Mouse (Mus musculus) cerebral cortex, adult 2 months (tissue): Measurements from ENCODE around the gene Ttn.

ENCODE experiments used
- WGBS: fragments of 180-500 bp; shearing (Covaris S2); methylation state at CpG from one replicate; pipeline ENCODE4 v1.1.7; 2018; 5-methylcytosine and 5-hydroxymethylcytosine counted together

Gene Ttn

DNA sequence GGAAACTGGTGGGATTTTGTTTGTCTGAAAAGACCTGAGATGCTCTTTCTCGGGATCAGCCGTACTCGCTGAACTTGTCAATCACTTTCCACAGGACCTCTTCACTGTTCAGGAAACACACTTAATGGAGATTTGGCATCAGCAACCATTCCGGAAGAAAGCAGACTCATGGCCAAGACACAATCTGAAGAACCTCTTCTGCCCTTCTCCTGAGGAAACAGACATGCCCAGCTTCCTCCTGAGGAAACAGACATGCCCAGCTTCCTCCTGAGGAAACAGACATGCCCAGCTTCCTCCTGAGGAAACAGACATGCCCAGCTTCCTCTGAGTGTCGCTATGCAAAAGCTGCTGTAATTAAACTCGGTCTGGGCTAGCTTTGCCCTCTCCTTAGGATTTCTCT is 287.1 kb downstream of the Ttn start:
- 68% methylated on average over 6 of the region's 6 CpGs for WGBS

DNA sequence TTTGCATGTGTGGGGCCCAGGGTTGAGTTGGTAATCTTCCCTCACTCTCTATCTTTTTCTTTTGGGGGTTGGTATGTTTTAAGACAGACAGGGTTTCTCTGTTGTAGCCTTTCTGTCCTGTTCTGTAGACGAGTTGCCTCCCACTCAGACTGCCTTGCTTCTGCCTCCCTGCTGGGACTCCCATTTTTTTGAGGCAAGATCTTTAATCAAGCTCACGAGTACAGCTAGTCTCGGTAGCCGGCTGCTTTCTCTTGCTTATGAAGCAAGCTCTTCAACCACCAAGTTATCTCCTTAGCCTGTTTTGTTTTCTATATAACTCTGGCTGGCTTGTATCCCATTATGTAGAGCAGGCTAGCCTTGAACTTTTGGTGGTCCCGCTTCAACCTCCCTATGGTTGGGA is 288.6 kb downstream of the Ttn start:
- WGBS, result 65% methylated on average over 5 of the region's 5 CpGs

DNA sequence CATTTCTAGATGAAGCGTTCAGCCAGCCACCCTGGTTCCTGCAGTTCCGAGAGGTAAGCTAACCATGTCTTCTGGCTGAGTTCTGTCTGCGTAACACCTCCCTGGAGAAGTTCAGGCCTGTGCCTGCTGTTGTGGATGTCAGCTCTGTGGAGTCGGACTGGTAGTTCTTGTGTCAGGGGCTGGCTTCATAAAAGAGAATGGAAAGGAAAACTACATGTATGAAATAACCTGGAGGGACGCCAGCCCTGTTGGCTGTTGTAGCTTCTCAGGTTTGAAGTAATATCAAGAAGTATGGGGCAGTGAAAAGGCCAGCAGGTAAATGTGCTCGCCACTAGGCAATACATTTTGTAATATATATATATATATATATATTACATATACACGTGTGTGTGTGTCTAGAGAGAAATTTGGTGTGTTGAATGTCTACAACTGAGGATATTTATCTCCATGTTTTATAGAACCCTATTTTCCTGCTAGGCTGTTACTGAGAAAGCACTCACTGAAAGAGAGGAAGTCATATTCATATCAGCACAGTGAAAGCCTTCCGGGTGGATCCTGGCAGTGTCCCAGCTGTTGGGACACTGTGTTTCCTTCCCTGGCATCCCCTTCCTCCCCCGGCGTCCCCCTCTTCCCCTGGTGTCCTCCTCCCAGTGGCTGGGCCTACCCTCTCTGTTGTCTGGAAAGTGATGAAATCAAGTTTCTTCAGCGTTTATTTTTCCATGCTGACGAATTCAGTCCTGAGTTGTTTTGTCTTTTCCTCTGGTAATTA is 291.7 kb downstream of the Ttn start:
- whole genome bisulfite sequencing, result 70% methylated on average over 12 of the region's 12 CpGs

DNA sequence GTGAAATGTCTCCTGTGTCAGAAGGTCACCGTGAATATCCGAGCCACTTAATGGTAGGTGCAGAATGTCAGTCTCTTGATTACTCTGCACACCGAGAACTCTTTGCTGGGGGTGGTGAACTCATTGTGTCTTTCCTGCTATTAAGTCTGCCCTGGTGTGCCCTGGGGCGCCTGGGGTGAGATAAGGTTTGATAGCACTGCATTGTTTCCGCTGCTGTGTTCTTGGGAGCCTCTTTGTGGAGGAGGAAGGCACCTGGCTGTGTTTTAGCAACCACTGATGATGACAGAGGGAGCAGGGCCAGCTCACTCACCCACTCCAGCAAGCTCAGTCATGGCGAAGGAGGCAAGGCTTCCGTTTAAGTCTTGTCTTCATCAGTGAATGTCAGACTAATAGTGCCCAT is 294.2 kb downstream of the Ttn start:
- 65% methylated on average over 7 of the region's 7 CpGs for WGBS

DNA sequence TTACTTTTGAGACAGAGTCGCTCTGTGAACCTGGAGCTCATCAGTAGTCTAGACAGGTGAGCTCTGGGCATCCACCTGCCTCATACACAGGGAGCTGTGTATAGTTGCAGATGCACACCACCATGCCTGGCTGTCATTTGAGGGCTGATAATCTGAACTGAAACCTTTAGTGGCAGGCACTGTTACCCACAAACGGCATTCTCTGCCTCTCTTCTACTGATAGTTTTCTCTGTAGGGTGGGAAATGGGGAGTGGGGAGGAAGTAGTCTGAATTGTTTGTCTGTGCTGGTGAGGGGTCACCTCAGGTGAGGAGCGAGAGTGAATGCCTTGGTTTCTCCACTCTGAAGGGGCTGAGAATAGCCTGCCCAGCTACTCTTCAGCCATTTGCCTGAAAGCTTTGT is 294.7 kb downstream of the Ttn start:
- WGBS, result 80% methylated on average over 3 of the region's 3 CpGs

DNA sequence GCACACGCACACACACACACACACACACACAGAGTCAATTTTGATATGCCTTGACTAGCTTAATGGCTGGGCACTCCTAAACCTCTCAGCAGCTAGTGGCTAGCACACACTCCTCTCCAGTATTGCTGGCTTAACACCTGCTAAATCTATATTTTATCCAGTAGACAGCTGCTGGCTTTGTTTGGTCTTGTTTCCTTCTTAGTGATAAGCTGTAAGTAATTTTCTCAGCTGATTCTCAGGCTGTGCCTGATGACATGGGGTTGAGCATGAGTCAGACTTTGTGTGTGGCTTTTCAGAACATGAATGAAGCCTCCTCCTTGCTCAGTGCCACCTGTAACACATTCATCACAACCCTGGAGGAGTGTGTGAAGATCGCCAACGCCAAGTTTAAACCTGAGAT is 295.4 kb downstream of the Ttn start:
- 65% methylated on average over 3 of the region's 3 CpGs for WGBS

DNA sequence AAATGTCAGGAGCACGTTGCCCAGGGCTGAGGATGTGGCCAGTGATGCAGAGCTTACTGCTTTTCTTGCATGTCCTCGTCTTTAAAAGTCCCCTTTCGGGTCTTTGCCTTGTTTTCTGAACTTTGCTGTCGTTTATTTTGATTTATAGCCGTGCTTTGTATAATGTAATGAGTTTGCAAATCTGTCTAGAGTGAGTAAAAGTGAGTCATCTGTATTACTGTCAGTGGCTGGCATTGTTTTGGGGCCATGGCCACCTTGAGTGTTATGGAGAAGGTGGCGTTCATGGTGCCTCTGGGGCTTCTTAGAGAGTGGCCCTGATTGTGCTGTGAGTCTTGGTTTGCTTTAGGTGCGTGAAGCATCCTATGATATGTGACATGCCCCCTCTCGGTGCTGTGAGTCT is 300.0 kb downstream of the Ttn start:
- WGBS, result 89% methylated on average over 8 of the region's 8 CpGs

DNA sequence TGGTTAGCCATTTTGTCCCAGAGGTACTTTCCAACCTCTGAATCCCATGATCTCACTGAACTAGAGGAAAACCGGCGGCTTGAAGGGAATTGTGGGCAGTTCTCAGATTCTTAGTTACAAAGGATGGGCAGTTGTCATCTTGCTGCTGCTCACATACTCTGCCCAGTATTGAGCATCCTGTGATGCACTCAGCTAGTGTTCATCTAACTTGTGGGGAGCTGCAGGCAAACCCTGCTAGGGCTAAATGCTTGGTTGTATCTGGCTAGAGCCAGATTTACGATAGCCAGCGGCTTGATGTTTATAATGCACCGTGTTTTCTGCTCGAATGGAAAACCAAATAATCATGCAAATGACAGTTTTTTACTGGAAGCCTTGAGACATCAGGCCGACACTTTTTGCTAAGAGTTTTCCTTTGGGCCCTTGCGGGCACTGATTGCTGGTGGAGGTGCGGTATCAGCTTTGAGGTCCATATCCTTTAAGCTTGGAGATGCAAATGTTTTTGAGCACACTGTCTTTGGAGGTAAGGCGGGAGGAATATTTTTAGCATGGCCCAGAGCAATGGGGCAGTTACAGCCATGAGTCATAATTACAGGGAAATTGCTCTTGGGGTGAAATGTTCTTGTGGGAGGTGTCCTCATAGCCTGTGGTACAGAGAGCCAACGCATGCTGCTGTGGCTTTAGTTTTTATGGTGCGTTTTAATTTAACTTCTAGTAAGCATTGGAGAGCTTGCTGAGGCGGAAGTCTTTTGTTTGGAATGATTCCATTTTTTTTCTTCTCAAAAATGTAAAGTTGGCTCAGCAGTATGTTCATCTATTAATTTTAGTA is 305.7 kb downstream of the Ttn start:
- WGBS, result 38% methylated on average over 13 of the region's 13 CpGs

DNA sequence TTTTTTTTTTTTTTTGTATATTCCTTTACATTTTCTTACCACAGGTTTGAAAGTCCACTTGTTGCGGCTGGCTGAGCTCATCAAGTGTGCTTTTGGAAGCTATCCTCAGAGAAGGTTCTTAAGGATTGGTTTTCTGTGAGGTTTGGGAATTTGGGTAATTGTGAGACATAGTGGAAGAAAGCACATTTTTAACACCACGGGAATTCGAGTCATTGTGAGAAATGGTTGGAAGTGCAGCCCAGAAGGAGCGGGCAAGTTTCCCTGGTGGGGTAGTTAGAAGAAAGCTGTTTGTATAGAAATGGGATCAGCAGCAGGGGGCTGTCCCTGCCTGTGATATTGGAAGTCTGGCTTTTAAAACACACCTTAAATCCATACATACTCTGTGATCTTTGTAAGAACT is 306.4 kb downstream of the Ttn start:
- 8% methylated on average over 4 of the region's 4 CpGs for WGBS

DNA sequence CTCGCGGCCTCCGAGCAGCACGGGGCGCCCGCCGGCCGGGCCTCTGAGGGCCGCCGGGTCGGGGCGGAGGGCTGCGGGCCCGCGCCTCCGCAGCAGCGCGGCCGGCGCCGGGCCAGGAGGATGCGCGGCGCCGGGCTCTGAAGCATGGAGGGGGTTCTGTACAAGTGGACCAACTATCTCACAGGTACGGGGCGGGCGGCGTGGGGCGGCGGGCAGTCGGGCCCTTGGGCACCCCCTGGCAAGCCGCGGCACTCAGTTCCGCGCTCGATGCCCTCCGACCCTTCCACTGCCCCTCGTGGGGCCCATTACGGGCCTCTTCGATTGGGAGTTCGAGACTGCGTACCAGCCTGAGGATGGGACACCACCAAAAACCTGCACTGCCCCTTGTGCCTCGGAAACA is 306.9 kb downstream of the Ttn start:
- WGBS, result under 1% methylated on average over 44 of the region's 44 CpGs

DNA sequence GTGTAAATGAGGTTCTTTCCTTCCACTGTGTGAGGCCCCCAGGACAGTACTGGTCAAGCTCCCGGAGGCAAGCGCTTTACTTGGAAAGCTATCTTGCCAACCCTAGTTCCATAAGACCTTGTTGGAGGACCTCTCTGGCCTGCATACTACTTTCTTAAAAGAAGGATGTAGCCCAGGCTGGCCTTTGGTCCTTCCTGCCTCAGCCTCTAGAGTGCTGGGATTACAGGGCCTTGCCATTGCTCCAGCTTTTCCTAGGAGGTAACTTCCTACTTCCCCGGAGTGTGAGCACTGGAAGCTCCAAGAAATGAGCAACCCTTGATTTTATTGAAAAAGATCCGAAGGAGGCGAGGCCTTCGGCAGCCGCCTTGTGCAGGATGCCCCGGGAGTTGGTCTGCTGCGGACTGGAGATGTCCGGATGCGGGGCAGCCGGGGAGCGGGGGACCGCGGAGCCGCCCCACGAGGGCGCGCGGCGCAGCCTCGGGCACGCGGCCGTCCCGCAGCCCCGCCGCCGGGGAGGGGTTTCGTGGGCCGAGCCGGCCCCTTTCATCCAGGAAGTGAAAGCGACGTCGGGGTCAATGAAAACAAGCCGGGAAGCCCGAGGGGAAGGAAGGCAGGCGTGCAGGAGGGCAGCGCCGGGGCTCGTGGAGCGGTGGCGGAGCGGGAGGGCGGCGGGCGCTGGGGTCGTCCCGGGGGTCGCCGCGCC is 307.5 kb downstream of the Ttn start, which contains the start of gene Plekha3:
TSS of gene Plekha3 (plus strand) at position 557 of the 703 bp plus-strand sequence.
- 4% methylated on average over 51 of the region's 52 CpGs for WGBS

DNA sequence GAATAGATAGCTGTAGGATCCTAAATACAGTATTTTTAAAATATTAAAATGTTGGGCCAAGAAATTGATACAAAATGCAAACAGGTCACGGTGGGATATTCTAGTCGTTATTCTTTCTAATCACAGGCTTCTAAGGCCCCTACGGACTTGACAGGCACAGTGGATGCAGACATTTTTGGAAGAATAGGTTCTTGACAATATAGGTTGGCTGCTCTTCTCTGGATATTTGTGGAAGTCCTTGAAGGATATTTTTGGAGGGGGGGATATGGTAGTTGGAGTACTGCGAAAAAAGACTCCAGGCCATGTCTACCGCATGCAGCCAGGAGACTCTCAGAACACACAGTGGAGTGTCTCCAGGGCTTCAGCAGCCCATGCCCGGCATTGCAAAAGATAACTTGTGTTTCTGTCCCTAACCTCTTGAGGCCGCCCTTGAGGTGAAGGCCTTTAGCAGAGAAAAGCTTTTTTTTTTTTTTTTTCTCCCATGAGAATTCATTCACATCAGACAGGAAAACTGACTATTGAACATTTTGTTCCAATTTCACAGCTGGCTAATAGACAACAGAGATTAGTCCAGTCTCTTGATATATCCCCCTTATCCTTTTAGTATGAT is 308.8 kb downstream of the Ttn start:
- 33% methylated on average over 7 of the region's 7 CpGs for WGBS

DNA sequence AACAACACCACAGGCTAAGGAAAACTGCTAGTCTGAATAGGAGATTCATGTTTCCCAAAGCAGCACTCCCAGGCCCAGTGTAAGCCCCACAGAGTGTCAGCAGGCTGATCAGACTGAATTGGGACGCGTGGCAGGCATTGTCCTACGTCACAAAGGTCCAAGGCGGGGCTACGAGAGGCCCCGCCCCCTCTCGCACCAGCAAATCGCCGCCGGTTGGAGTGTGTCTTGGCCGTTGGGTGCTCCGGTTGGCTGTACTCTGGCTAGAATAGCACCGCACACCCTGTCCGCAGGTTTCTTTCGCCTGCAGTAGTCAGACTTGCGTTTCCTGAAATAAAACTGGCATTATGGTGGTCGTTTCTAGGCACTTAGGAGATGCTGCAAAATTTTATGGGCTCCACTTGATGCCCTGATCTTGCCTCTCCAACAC is 309.4 kb downstream of the Ttn start, which contains the start of gene Fkbp7:
TSS of gene Fkbp7 (minus strand) at position 151 of the 427 bp plus-strand sequence.
- WGBS, result under 1% methylated on average over 17 of the region's 17 CpGs

DNA sequence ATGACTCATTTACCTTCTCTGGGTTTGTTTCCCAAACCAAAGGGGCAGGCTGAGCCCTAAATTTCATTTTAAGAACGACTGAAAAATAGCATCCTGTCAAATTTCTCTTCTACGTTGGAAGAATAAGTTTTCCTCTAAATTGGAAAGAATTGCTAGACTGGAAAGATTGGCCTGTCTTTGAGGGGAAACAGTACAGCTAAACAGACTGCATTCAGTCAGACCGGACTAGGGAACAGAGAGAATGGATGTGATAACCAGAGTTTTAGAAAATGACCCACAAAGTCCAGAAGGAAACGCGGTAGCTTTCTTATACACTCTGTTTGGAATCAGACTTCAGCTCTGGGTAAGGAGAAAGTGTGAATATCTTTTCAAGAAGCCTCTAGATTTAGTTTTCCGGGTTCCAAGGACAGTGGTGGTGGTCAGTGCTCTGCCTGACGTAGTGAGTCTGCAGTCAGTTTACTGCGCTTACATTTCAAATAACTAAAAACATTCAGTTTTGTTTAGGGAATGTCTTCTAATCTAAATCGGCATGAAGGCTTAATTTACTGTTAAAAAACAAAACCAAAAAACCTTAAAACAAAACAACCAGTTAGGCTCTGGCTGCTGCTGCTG is 310.1 kb downstream of the Ttn start:
- WGBS, result 16% methylated on average over 9 of the region's 9 CpGs

DNA sequence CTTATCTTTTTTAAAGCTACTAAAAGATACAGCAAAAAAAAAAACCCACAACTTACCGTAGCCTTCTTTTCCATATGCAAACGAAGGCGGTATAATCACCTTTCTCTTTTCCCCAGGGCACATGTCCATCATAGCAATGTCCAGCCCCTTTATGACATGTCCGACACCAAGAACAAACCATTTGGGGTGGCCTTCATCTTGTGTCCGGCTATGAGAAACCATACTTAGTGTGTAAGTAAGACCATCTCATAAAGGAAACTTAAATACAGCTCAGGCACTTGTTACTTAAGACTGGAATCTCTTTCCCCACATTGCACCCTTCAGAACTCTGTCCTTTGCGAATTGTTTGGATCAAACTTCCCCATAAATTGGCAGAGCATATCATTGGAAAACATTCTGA is 310.7 kb downstream of the Ttn start:
- WGBS, result 73% methylated on average over 6 of the region's 6 CpGs

DNA sequence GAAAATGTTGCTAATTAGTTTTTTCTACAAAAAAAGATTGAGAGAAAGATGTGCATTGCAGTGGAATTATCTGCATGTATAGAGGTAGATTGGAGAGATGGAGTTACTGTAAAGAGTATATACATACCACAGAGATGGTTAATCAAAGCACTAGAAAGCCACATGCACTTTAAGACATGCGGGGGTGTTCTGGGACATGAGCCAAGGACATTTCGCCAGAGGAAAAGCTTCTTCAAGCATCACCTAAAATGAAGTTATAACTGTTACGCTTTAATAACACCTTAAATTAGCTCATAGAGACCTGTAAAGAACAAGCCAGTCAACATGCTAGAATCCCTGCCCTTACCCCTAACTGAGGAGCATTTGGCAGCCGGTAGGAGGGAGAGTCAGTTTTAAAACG is 315.1 kb downstream of the Ttn start:
- 49% methylated on average over 5 of the region's 5 CpGs for WGBS

DNA sequence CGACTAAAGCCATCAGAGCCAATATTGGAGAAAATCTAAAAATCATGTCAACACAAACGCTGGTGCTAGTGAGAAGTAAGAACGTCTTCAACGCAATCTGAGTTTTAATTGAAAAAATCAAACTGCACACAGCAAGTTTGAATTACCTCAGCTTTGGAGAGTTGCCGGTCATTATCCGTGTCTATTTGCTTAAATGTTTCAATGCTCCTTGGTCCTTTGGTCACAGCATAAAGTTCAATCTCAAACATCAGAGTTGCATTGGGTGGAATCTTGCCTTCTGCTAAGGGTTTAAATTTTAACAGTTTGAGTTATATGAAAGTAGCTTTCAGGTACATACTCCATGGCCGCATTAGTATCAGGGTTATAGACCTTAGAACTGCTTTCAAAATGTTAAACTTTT is 316.8 kb downstream of the Ttn start:
- over 99% methylated on average over 7 of the region's 7 CpGs for WGBS

DNA sequence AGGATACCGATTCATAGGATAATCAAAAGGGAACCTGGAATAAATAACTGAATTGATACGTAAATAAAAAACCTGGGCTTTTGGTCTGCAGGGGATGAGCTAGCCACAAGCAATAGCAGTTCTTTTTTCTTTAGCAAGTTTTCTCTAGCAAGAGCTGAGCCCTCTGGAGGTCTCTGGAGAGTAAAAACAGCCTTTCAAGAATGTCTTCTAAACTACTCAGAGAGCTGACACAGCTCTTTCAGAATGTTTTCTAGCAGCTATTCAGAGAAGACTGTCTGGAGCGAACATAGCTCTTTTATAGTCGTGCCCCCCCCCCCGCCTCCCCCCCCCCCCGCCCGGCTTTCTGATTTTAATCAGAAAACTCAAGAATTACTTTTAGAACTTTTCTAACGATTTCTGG is 322.9 kb downstream of the Ttn start:
- WGBS, result 45% methylated on average over 7 of the region's 8 CpGs

DNA sequence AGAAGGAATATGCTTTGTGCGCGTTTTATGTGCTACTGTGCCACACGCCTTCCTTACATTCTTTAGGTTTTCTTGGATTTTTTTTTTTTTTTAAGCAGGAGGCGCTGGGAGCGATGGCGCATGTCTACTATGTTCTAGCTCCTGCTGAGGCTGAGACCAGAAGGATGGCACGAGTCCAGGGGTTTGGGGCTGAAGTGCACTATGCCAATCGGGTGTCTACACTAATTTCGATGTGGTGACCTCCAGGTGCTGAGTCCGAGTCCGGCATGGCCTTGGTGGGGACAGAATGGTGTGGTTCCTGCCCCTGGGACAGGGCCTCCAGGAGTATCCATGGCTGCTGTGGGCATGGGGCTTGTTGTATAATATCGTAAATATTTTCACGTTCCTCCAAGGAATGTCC is 323.8 kb downstream of the Ttn start:
- 86% methylated on average over 13 of the region's 13 CpGs for WGBS

DNA sequence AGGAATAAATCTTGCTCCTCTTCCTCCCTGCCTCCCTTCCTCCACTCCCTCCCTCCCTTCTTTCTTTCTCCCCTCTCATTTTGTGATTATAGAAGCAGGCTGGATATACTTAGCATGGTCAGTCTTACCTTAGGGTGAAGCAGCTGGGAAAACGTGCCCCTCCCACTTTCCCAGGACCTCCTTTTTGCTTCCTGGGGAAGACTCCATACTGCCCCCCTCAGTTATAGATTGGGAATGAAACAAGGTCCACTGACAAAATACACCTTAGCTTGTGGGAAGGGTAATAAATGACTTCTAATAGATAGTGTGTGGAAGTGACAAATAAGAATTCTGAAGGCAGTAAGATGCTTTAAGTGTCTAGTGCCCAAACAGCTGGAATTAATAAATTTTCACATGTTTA is 326.4 kb downstream of the Ttn start:
- WGBS, result 18% methylated on average over 1 of the region's 1 CpGs

DNA sequence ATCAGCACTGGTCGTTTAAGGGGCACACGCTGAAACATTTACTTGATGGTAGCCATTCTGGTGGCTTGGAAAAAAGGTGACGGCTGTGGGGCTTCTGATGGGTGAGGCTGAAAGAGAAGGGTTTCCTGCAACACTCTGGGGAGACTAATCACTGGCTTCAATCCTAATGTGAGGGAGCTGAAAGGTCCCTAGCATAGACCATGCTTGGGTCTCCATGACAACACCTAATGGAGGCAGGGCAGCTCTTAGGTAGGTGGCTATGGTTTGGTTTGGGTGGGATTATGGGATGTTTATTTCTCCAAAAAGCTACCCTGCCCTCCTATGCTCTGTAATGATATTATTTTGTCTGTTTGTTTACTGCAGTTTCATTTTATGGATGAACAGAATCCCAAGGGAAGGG is 326.9 kb downstream of the Ttn start:
- 76% methylated on average over 3 of the region's 3 CpGs for whole genome bisulfite sequencing

DNA sequence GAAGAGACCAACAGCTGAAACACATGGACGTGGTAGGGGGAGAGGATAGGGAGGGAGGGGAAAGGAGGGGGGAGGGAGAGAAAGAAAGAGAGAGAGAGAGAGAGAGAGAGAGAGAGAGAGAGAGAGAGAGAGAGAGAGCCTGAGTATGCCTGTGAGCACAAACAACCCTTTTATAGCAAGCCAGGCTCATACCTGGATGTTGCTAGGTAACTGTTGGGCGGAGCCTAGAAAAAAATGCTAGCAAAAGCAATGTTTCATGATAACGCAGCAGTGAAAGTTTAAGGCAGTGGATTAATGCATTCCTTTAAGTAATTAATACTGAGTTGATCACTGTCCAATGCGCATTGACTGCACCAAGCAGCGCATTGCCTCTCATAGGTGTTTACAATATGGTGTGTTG is 327.7 kb downstream of the Ttn start:
- WGBS, result 85% methylated on average over 5 of the region's 5 CpGs
